22 mouse cellular contexts compared by ENCODE assay signal in the genomic region with DNA sequence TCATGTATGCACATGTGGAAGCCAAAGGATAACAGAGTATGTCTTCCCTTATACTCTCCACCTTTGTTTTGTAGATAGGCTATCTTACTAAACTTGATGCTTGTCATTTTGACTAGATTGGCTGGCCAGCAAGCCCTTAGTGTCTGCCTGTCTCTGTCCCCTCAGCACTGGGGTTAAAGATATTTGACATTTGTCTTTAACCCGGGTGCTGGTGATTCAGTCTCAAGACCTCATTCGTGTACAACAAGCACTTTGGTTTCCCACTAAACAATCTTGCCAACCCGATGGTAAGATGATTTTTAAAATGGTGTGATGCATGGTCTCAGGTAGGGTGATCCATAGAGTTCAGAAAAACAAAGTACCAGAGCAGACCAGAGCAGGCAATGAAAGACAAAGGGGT.
DNase-seq lines count a peak whose midpoint lies in the region; ATAC-seq and TF ChIP-seq lines count a peak whose summit lies in the region.
"Had no signal": no experiment of that assay in that cellular context is flagged by ENCODE, and none has a peak within 500 bp of the region (broad histone marks: within the 10 kb centered on the region; RNA-seq: fewer than 3 reads in every experiment).

No protein-coding gene starts in this region.

- H3K9me3 ChIP-seq in midbrain, embryonic 11.5 days (ENCODE audit: control insufficient read depth, low read length): no peaks in the 10 kb centered on the region
- H3K9me3 ChIP-seq in midbrain, postnatal 0 days (ENCODE audit: low read length): no peaks in the 10 kb centered on the region

- no peak for TF ChIP-seq CTCF in kidney, adult 2 months (conservative IDR thresholded peaks at IDR 0.05; ENCODE audit: insufficient read depth, insufficient read length, low read depth, low read length)
- TF ChIP-seq CTCF in midbrain, postnatal 0 days (IDR thresholded peaks at IDR 0.05): no peak

- intact Hi-C loops in heart, postnatal 36 days (cut with DNase I): no loop called here

- H3K4me3 ChIP-seq in kidney, adult 2 months (ENCODE audit: insufficient read depth, low read depth, low read length): no peak overlapping the region
- no peak overlapping the region for H3K4me3 ChIP-seq in midbrain, embryonic 11.5 days (ENCODE audit: low read depth, low read length)
- H3K4me3 ChIP-seq in midbrain, postnatal 0 days (ENCODE audit: low read depth, low read length): no peak overlapping the region

- DNase-seq in heart, adult 11 months: peak; percentile 72
- DNase-seq in heart, postnatal 36 days: no peak
- peak; percentile 1 for DNase-seq in kidney, adult 18-20 months
- DNase-seq in kidney, adult 8-10 months: no peak
- no peak for DNase-seq in kidney, adult 2 months
- no peak for DNase-seq in kidney, postnatal 36 days
- peak; percentile 80 for DNase-seq in midbrain, embryonic 11.5 days (ENCODE audit: low spot score, missing footprints)
- no peak for DNase-seq in midbrain, postnatal 0 days (ENCODE audit: low spot score)
- DNase-seq: adrenal gland, adult 2 months; adrenal gland, adult 8-10 months; adrenal gland, postnatal 10 days; adrenal gland, postnatal 14 days; adrenal gland, postnatal 25 days; adrenal gland, postnatal 36 days; B cell, adult 2 months; cerebellum, adult 11 months; cerebellum, adult 11-12 months had no signal

- WGBS in kidney, adult 2 months: 77% methylated on average over 3 of the region's 3 CpGs
- WGBS in midbrain, embryonic 11.5 days: 87% methylated on average over 3 of the region's 3 CpGs
- 94% methylated on average over 3 of the region's 3 CpGs for WGBS in midbrain, postnatal 0 days

- H3K4me2 ChIP-seq in midbrain, embryonic 11.5 days: no peak overlapping the region
- no peak overlapping the region for H3K4me2 ChIP-seq in midbrain, postnatal 0 days (ENCODE audit: low read depth, low read length, poor library complexity, severe bottlenecking)

- no peak for TF ChIP-seq POLR2A in kidney, adult 2 months (IDR thresholded peaks at IDR 0.05; ENCODE audit: low read depth, low read length)

- no peak overlapping the region for H3K9ac ChIP-seq in midbrain, embryonic 11.5 days (ENCODE audit: low read length)
- H3K9ac ChIP-seq in midbrain, postnatal 0 days (replicated peaks; ENCODE audit: low read length, poor library complexity, severe bottlenecking): no peak overlapping the region

- no peaks in the 10 kb centered on the region for H3K27me3 ChIP-seq in kidney, adult 2 months (replicated peaks; ENCODE audit: control insufficient read depth, insufficient read depth, low read length)
- H3K27me3 ChIP-seq in midbrain, embryonic 11.5 days (ENCODE audit: control insufficient read depth, insufficient read depth, low read length): no peaks in the 10 kb centered on the region
- no peaks in the 10 kb centered on the region for H3K27me3 ChIP-seq in midbrain, postnatal 0 days (ENCODE audit: insufficient read depth, low read length)
- H3K27me3 ChIP-seq: CH12.LX, Patski had no signal

- peak overlapping the region; percentile 11; the same call in 1 of the 2 replicates for H3K27ac ChIP-seq in kidney, adult 2 months (ENCODE audit: insufficient read depth, low read depth, low read length)
- no peak overlapping the region for H3K27ac ChIP-seq in midbrain, embryonic 11.5 days (ENCODE audit: low read depth, low read length)
- H3K27ac ChIP-seq in midbrain, postnatal 0 days (ENCODE audit: low read depth, low read length): no peak overlapping the region

- ATAC-seq in midbrain, embryonic 11.5 days (ENCODE audit: low FRiP score): no peak
- ATAC-seq in midbrain, postnatal 0 days (ENCODE audit: low FRiP score): no peak
- ATAC-seq: activated CD4-positive, CD25-positive, alpha-beta regulatory T cell, adult 4 months; CD4-positive, CD25-positive, alpha-beta regulatory T cell, adult 4 months; Patski had no signal

- no peaks in the 10 kb centered on the region; the same call in 1 of the 2 replicates for H3K36me3 ChIP-seq in kidney, adult 2 months (ENCODE audit: control insufficient read depth, insufficient read depth, low read length)
- H3K36me3 ChIP-seq in midbrain, embryonic 11.5 days (ENCODE audit: control insufficient read depth, insufficient read depth, low read length): no peaks in the 10 kb centered on the region
- no peaks in the 10 kb centered on the region for H3K36me3 ChIP-seq in midbrain, postnatal 0 days (ENCODE audit: insufficient read depth, low read length)
- H3K36me3 ChIP-seq: G1E had no signal

- peaks cover 25% of the 10 kb centered on the region for H3K4me1 ChIP-seq in kidney, adult 2 months (ENCODE audit: control insufficient read depth, insufficient read depth, low read length)
- no peaks in the 10 kb centered on the region for H3K4me1 ChIP-seq in midbrain, embryonic 11.5 days (ENCODE audit: control insufficient read depth, insufficient read depth, low read length)
- no peaks in the 10 kb centered on the region for H3K4me1 ChIP-seq in midbrain, postnatal 0 days (ENCODE audit: insufficient read depth, low read length)

Comparison
In these comparisons a context has a peak if more than half of its experiments do, and no peak if none do; other contexts are left out.
1. DNase-seq: peak in heart, adult 11 months (single experiment), kidney, adult 18-20 months (single experiment) and midbrain, embryonic 11.5 days (single experiment); none in heart, postnatal 36 days (0 of 2), kidney, adult 8-10 months (0 of 2), kidney, adult 2 months (single experiment), kidney, postnatal 36 days (0 of 2) and midbrain, postnatal 0 days (single experiment).